Mouse (Mus musculus) common myeloid progenitor, adult 5-6 weeks (primary cell): ENCODE measurements around the gene Cramp1l. TPM values are rescaled to one million over a fixed set of nuclear protein-coding genes. Genes with fewer than 3 reads are reported as not detected.

Experiments
- total RNA-seq: library from RNA; stranded (forward); fragments of 200-1000, 187-1606 nt; gene quantifications from 2 replicates; pipeline ENCODE4 v1.2.3, GENCODE M21; 2017

The Cramp1l gene
- total RNA-seq, 1 experiment from 2014 or later = 14.8 TPM

Other genes starting within 250 kb of the Cramp1l start
- 0.55 TPM in 1 of 2 replicates, not detected in the other for gene Meiob, start 211.5 kb downstream of the Cramp1l start, total RNA-seq
- gene Hagh, start 175.6 kb downstream of the Cramp1l start, total RNA-seq = 21.5 and 26.7 TPM in 2 replicates
- 24.6 and 25.9 TPM in 2 replicates for gene Fahd1, start 165.4 kb downstream of the Cramp1l start, total RNA-seq
- gene Igfals, start 149.8 kb downstream of the Cramp1l start, total RNA-seq = not detected in 2 replicates
- 35.6 and 45.6 TPM in 2 replicates for gene Nubp2, start 129.4 kb downstream of the Cramp1l start, total RNA-seq
- gene Spsb3, start 129.1 kb downstream of the Cramp1l start, total RNA-seq = 14.8 and 21.5 TPM in 2 replicates
- 9.2 and 22.7 TPM in 2 replicates for gene Eme2, start 120.7 kb downstream of the Cramp1l start, total RNA-seq
- gene Mrps34, start 120.7 kb downstream of the Cramp1l start, total RNA-seq = 21.6 and 22.0 TPM in 2 replicates
- gene Nme3, start 119.3 kb downstream of the Cramp1l start, total RNA-seq = 35.0 and 36.0 TPM in 2 replicates
- gene Mapk8ip3, start 78.8 kb downstream of the Cramp1l start, total RNA-seq = 21.0 and 33.2 TPM in 2 replicates
- 89.7 and 100 TPM in 2 replicates for gene Jpt2, start 55.1 kb downstream of the Cramp1l start, total RNA-seq
- gene Ift140, start 297 bp upstream of the Cramp1l start, total RNA-seq = 21.6 and 41.7 TPM in 2 replicates
- not detected in 2 replicates for gene Tmem204, start 67.8 kb upstream of the Cramp1l start, total RNA-seq
- 23.7 and 44.4 TPM in 2 replicates for gene Telo2, start 100.2 kb upstream of the Cramp1l start, total RNA-seq
- gene Ptx4, start 105.0 kb upstream of the Cramp1l start, total RNA-seq = not detected in 2 replicates
- 4.1 and 7.3 TPM in 2 replicates for gene Clcn7, start 117.6 kb upstream of the Cramp1l start, total RNA-seq
- gene Ccdc154, start 146.7 kb upstream of the Cramp1l start, total RNA-seq = 0.09 TPM in 1 of 2 replicates, not detected in the other
- gene Gm38655, start 159.7 kb upstream of the Cramp1l start, total RNA-seq = not detected in 2 replicates
- 10.9 and 11.6 TPM in 2 replicates for gene BC003965, start 168.8 kb upstream of the Cramp1l start, total RNA-seq
- 6.9 and 15.5 TPM in 2 replicates for gene Unkl, start 172.6 kb upstream of the Cramp1l start, total RNA-seq
- gene Gnptg, start 224.3 kb upstream of the Cramp1l start, total RNA-seq = 13.6 and 14.3 TPM in 2 replicates
- gene Tsr3, start 224.4 kb upstream of the Cramp1l start, total RNA-seq = 30.2 and 34.1 TPM in 2 replicates
- gene Baiap3, start 240.6 kb upstream of the Cramp1l start, total RNA-seq = 0.59 and 2.6 TPM in 2 replicates